Mouse (Mus musculus): Measurements from ENCODE around the gene Tmem39a. TPM values are rescaled to one million over a fixed set of nuclear protein-coding genes. Genes with fewer than 3 reads are reported as not detected.

Tmem39a gene
- total and polyA plus RNA-seq, 3 experiments: 52.3 to 137 (median 61.9) TPM

- no peak for DNase-seq (ENCODE audit: extremely low read depth)
- no peak overlapping the region for H3K27ac ChIP-seq (ENCODE audit: insufficient read depth, low read depth)
- no peaks in the 10 kb centered on the region for H3K9me3 ChIP-seq (replicated peaks; ENCODE audit: low read length)
- no peak for TF ChIP-seq ZC3H11A (IDR thresholded peaks at IDR 0.05; ENCODE audit: low read depth, low read length)
- no peak for TF ChIP-seq USF2 (conservative IDR thresholded peaks at IDR 0.05; ENCODE audit: low read depth, low read length)
- no peak for TF ChIP-seq POLR2AphosphoS2 (IDR thresholded peaks at IDR 0.05; ENCODE audit: low read depth, low read length)
- TF ChIP-seq RCOR1 (conservative IDR thresholded peaks at IDR 0.05; ENCODE audit: low read depth, low read length): no peak
- TF ChIP-seq GABPA (IDR thresholded peaks at IDR 0.05; ENCODE audit: insufficient replicate concordance, low read depth, low read length): no peak
- TF ChIP-seq CTCF (conservative IDR thresholded peaks at IDR 0.05 in 1 of 2, IDR thresholded peaks at IDR 0.05 in 1 of 2; ENCODE audit: low read depth in 2 of 2, low read length in 2 of 2): no peak
- TF ChIP-seq MXI1 (IDR thresholded peaks at IDR 0.05; ENCODE audit: low read depth, low read length): no peak
- no peak for TF ChIP-seq CHD1 (IDR thresholded peaks at IDR 0.05; ENCODE audit: low read depth, low read length)
- TF ChIP-seq ZMIZ1 (IDR thresholded peaks at IDR 0.05; ENCODE audit: low read depth, low read length): no peak
- TF ChIP-seq UBTF (IDR thresholded peaks at IDR 0.05; ENCODE audit: low read depth, low read length): no peak
- no peak for TF ChIP-seq BHLHE40 (IDR thresholded peaks at IDR 0.05; ENCODE audit: low read depth, low read length)
- no peak for TF ChIP-seq RAD21 (IDR thresholded peaks at IDR 0.05; ENCODE audit: low read depth, low read length)
- TF ChIP-seq ZNF384 (IDR thresholded peaks at IDR 0.05; ENCODE audit: low read depth, low read length): no peak
- TF ChIP-seq HCFC1 (IDR thresholded peaks at IDR 0.05; ENCODE audit: low read depth, low read length): no peak
- no peak for TF ChIP-seq IRF4 (IDR thresholded peaks at IDR 0.05; ENCODE audit: low read depth, low read length)
- no peak for TF ChIP-seq NELFE (IDR thresholded peaks at IDR 0.05; ENCODE audit: low read depth, low read length)
- TF ChIP-seq ELF1 (IDR thresholded peaks at IDR 0.05; ENCODE audit: low read depth, low read length): no peak
- in situ Hi-C loops (cut with MboI; ENCODE audit: low pct_ligation_motif_present, low pct_unique_long_range_greater_than_20kb, low sequenced_read_pairs): no loop called here
- H3K4me2 ChIP-seq (ENCODE audit: insufficient read depth, low read depth, poor library complexity, severe bottlenecking): no peak overlapping the region
- H3K79me2 ChIP-seq (replicated peaks; ENCODE audit: control insufficient read depth, extremely low read depth, insufficient read depth, poor library complexity, severe bottlenecking): peaks cover 68% of the 10 kb centered on the region
- no peaks in the 10 kb centered on the region for H3K27me3 ChIP-seq (replicated peaks)
- peaks cover 56 to 81% of the 10 kb centered on the region in 2 experiments for H3K36me3 ChIP-seq (replicated peaks in 1 of 2; ENCODE audit: control insufficient read depth in 1 of 2, insufficient read depth in 1 of 2, low read length in 1 of 2)
- dilution Hi-C loops (cut with MboI; ENCODE audit: extremely low pct_ligation_motif_present, extremely low pct_unique_long_range_greater_than_20kb, low sequenced_read_pairs): no loop called here
- H3K4me1 ChIP-seq (ENCODE audit: control insufficient read depth in 1 of 2, insufficient read depth in 2 of 2): peaks cover 4 to 22% of the 10 kb centered on the region in 2 experiments; a peak in 3 of 4 replicates
- H3K4me3 ChIP-seq (replicated peaks in 1 of 3; ENCODE audit: low read depth in 2 of 3, low read length in 2 of 3, poor library complexity in 1 of 3): no peak overlapping the region
- H3K9ac ChIP-seq (ENCODE audit: insufficient read depth, low read depth): no peak overlapping the region
These were observed 9.7 kb downstream of the Tmem39a start for GRCm38 (mm10) chr16:38568192-38568591.

DNA sequence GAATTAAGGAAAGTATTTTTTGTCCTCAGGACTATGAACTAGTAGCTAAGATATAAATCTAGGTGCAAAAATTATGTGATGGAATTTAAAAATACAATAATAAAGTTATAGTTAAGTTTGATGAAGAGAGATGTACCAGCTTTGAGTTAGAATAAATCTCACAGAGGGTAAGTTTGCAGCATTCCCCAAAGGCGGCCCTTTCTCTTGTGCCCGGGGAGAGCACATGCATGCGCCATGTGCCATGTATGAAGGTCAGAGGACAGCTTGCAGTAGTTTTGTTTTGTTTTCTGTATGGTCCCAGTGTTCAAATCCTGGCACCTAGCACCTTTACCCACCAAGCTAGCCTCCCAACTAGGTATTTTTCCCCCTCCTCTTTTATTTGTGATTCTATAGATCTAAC, 13.0 kb downstream of the Tmem39a start:
- Histone ChIP-seq H3K4me1 (ENCODE audit: control insufficient read depth in 1 of 2, insufficient read depth in 2 of 2) (no peaks in the 10 kb centered on the region), H3K9ac (ENCODE audit: insufficient read depth, low read depth) (no peak overlapping the region), H3K79me2 (replicated peaks; ENCODE audit: control insufficient read depth, extremely low read depth, insufficient read depth, poor library complexity, severe bottlenecking) (peaks cover 40% of the 10 kb centered on the region), H3K27me3 (replicated peaks) (no peaks in the 10 kb centered on the region), H3K9me3 (replicated peaks; ENCODE audit: low read length) (no peaks in the 10 kb centered on the region), H3K4me3 (replicated peaks in 1 of 3; ENCODE audit: low read depth in 2 of 3, low read length in 2 of 3, poor library complexity in 1 of 3) (no peak overlapping the region), H3K4me2 (ENCODE audit: insufficient read depth, low read depth, poor library complexity, severe bottlenecking) (no peak overlapping the region), H3K27ac (ENCODE audit: insufficient read depth, low read depth) (no peak overlapping the region), H3K36me3 (replicated peaks in 1 of 2; ENCODE audit: control insufficient read depth in 1 of 2, insufficient read depth in 1 of 2, low read length in 1 of 2) (peaks cover 56 to 87% of the 10 kb centered on the region in 2 experiments)
- dilution Hi-C loops (cut with MboI; ENCODE audit: extremely low pct_ligation_motif_present, extremely low pct_unique_long_range_greater_than_20kb, low sequenced_read_pairs): no loop called here
- no peak for DNase-seq (ENCODE audit: extremely low read depth)
- no peak for TF ChIP-seq ZKSCAN1 (IDR thresholded peaks at IDR 0.05; ENCODE audit: borderline replicate concordance, low read depth, low read length)
- TF ChIP-seq TBP (conservative IDR thresholded peaks at IDR 0.05; ENCODE audit: low read depth, low read length): no peak
- TF ChIP-seq USF1 (IDR thresholded peaks at IDR 0.05; ENCODE audit: low read depth, low read length): no peak
- TF ChIP-seq RAD21 (IDR thresholded peaks at IDR 0.05; ENCODE audit: low read depth, low read length): no peak
- no peak for TF ChIP-seq PAX5 (IDR thresholded peaks at IDR 0.05; ENCODE audit: low read length)
- TF ChIP-seq CHD1 (IDR thresholded peaks at IDR 0.05; ENCODE audit: low read depth, low read length): no peak
- no peak for TF ChIP-seq JUND (conservative IDR thresholded peaks at IDR 0.05; ENCODE audit: low read depth, low read length)
- TF ChIP-seq GABPA (IDR thresholded peaks at IDR 0.05; ENCODE audit: insufficient replicate concordance, low read depth, low read length): no peak
- TF ChIP-seq RCOR1 (conservative IDR thresholded peaks at IDR 0.05; ENCODE audit: low read depth, low read length): no peak
- no peak for TF ChIP-seq USF2 (conservative IDR thresholded peaks at IDR 0.05; ENCODE audit: low read depth, low read length)
- no peak for TF ChIP-seq ZNF384 (IDR thresholded peaks at IDR 0.05; ENCODE audit: low read depth, low read length)
- no peak for TF ChIP-seq BHLHE40 (IDR thresholded peaks at IDR 0.05; ENCODE audit: low read depth, low read length)
- in situ Hi-C loops (cut with MboI; ENCODE audit: low pct_ligation_motif_present, low pct_unique_long_range_greater_than_20kb, low sequenced_read_pairs): no loop called here
